Mouse (Mus musculus): ENCODE measurements at regions not wholly inside any gene's neighbourhood (a gene's known extent, or its start where the extent isn't known, plus 50 kb on each side); places are given as distances from the start of the nearest gene placed in this dataset.
"Not testable (repeated sequence)": the region's sequence is repeated elsewhere in the genome, so short reads cannot be mapped to it uniquely, and the experiment has no call there.

DNA sequence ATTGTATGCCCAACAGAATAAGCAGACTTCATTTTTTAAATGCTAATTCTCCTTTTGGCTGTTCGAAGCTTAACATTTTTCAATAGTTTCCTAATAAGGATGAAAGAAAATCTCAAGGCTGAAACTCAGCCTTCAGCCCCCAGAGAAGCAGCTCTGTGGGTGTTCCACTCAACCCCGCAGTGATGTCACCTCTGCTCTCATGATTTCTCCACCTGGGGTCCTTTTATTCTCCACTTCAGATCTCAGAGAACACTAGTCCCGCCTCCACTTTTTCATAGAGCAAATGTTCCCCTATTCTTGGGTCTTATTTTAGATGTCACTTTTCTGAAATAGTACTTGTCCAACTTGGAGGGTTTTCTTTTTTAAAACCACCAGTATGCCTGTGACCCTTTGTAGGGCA is 567.3 kb downstream of the Cntn3 start:
- no peak for DNase-seq (ENCODE audit: extremely low spot score in 1 of 2, low spot score in 1 of 2)

DNA sequence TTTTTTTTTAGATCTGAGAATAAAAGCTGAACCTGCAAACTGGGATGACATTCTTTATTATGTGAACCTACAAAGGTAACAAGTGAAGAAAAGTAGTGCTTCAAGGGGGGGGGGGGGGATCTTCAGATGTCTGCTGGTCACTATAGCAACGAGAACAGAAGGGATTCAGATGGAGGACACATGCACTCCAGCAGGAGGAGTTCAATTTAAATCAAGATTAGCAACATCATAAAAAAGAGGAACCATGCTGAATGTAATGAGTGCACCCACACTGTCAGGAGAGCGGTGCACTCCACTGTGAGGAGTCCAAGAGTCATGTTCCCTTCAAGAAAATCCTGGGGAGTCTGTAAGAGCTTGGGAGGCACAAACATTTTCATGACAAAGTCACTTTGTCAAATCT is 574.7 kb downstream of the Cntn3 start:
- no peak for DNase-seq (ENCODE audit: extremely low spot score in 1 of 2, low spot score in 1 of 2)

DNA sequence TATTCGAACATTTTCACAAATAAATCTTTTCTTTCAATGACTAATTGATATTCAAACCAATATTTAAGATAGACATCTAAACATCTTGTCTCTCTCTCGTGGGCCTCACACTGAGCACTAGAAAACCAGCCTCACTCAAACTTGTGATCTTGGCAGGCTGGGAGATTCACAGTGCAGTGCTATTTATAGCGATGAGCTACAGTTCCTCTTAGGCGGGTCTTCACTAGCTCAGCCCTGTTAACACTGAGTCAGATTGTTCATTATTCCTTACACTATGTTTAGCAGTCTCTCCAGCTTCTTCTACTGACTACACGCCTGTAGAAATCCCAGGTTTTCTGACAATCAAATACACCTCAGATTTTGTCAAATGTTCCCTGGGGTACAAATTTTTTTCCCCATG is 575.3 kb downstream of the Cntn3 start:
- DNase-seq (ENCODE audit: extremely low spot score in 1 of 2, low spot score in 1 of 2) = no peak

DNA sequence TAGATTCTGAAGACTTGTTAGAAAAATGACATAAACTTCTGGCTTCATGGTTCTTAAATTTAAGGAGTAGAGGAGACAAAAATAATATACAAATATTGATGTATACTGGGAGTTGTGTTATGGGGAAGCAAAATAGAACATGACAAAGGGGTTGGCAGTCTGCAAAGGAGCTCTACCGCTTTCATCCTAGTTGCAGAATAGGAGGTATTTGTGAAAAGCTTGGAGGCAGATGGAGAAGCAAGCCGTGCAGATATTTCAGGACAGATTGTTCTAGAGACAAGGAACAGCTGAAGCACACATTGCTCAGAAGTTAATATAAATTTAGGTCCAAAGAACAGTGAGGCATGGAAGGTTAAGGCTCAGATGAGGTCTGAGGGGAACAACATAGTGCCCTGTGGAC is 580.1 kb downstream of the Cntn3 start:
- DNase-seq (ENCODE audit: extremely low spot score in 1 of 2, low spot score in 1 of 2) = no peak

DNA sequence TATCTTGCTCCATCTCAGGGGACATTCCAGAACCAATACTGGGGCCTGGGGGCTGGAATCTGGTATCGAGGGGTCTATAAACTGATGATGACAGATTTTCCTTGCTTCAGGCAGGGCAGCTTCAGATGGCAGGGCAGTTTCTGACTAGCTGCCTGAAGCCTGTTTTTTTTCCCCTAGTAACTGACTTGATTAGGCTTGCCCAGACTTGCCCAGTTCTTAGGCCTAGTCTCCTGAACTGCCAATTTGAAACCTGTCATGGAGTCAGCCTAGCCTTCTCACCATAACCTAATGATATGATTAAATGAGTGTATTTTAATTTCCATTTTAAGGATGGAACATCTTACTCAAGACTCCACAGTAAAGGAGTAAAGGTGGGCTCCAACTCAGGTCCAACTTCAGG is 591.2 kb downstream of the Cntn3 start:
- DNase-seq (ENCODE audit: extremely low spot score in 1 of 2, low spot score in 1 of 2) = no peak

DNA sequence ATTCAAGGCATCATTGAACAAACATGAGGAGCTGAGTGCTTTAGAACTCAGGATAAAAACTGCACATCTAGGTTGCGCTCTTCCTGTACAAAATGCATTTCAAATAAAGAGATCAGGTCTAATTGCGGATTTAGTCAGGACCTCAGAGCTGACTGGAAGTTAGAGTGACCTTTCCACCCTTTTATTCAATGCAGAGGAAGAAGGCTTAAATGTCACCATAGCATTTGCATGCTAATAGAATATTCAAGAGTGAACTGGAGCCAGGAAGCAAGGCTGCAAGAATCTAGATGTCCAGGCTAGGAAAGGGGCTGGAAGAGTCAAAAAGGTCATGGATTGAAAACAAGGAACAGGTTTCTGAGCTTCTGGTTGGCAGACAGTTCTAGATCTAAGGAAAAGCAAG is 593.7 kb downstream of the Cntn3 start:
- DNase-seq (ENCODE audit: extremely low spot score in 1 of 2, low spot score in 1 of 2) = no peak

DNA sequence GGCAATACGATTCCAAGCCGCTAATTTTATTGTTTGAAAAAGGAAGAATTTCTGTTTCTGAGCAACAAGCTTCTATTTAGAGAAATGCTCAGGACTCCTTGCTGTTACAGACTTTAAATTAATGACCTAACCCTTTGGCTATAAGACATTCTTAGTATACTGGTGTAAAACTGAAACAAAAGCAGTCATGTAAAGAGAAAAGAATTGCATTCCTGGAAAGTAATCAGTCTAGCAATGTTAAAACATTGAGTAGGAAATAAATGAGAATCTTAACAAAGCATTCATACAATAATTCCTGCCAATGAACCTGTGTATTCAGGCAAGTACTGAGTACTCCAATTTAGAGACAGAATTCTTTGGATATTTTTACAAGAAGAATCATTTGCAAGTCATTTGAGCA is 587.2 kb upstream of the Pdzrn3 start:
- DNase-seq (ENCODE audit: extremely low spot score in 1 of 2, low spot score in 1 of 2) = no peak

DNA sequence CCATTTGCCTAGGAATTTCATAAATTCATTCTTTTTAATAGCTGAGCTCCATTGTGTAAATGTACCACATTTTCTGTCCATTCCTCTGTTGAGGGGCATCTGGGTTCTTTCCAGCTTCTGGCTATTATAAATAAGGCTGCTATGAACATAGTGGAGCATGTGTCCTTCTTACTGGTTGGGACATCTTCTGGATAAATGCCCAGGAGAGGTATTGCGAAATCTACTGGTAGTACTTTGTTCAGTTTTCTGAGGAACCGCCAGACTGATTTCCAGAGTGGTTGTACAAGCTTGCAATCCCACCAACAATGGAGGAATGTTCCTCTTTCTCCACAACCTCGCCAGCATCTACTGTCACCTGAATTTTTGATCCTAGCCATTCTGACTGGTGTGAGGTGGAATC is 583.8 kb upstream of the Pdzrn3 start:
- not testable (repeated sequence) for DNase-seq (ENCODE audit: extremely low spot score in 1 of 2, low spot score in 1 of 2)

DNA sequence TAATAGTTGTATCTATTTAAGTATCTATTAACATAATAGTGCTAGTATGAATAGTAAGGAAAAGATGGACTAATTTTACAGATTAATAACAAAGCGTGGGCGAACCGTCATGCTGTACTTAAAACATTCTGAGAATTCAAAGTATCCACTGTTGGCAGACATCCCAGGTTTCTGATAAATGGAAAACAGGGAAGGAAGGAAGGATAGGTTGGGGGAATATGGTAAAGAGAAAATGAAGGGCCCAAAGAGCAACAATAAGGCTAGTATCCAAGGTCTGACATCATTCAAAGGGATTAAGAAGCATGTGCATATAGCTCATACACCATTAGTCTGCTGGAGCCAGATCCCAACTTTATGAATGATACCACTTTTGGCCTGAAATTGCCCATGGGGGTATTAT is 572.0 kb upstream of the Pdzrn3 start:
- no peak for DNase-seq (ENCODE audit: extremely low spot score in 1 of 2, low spot score in 1 of 2)

DNA sequence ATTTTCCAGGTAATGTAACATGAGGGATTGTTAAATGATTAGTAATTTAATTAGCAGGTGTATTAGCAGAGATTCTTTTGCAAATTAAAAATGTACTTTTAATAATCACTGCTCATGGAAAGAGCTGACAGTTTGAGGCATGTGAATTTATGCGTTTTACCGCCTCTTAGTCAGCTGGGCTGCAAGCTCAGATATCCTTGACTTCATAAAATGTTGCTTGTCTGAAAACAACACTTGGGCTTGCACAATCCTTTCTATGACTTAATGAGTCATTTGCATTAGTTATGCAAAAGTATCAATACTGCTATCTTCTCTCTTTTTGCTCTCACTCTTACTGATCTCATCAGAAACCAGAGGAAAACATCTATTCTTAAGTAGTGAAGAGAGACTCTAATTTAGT is 571.3 kb upstream of the Pdzrn3 start:
- no peak for DNase-seq (ENCODE audit: extremely low spot score in 1 of 2, low spot score in 1 of 2)

DNA sequence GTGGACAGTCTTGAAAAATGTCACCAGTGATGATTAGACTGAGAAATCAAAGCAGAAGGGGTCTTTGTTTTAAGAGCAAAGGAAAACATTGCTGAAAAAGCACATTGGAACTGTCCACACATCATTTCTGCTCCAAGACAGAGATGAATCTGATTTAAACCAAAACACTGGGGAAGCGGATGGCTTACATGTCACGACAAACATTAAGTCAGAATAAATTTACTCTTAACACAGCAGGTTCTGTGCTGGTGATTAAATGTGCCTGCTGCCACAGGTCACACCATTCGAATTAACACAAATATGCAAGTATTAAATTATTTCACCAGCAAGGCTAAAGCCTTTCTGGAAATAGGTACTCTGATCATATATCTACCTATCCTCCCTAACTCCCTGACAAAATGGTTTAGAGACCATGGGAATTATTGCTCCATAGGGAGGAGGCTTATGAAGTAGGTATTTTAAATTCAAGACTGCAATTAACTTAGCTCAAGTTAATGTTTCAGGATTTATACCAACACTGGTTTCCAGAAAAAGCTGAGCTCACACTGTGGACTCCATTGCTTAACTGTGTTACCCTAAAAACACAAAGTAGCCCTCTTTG is 562.7 kb upstream of the Pdzrn3 start:
- DNase-seq (ENCODE audit: extremely low spot score in 1 of 2, low spot score in 1 of 2) = no peak

DNA sequence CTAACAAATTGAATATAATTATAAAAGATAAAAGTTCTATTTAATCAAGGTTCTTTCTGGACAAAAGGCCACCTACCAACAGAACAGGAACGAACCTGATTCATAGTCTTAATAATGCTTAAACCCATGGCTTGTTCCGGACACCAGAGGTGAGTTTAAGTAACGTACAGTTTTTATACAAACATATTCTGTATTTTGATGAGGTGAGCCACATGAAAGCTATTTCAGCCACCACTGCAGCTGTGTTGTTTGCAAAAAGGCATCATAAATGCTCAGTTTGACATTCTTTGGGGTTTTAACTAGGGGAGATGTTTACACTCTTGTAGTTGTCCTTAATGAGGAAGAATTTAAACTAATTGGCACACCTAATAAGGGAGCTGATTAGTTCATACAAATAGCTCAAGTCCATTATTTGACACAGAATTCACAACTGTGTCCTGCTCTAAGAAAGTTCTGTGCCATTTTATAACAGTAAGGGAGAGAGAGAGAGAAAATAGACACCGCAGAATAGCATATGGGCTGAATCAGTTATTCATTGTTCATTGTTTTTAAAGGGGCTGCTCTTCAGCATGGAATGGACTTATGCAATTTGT is 560.8 kb upstream of the Pdzrn3 start:
- no peak for DNase-seq (ENCODE audit: extremely low spot score in 1 of 2, low spot score in 1 of 2)

DNA sequence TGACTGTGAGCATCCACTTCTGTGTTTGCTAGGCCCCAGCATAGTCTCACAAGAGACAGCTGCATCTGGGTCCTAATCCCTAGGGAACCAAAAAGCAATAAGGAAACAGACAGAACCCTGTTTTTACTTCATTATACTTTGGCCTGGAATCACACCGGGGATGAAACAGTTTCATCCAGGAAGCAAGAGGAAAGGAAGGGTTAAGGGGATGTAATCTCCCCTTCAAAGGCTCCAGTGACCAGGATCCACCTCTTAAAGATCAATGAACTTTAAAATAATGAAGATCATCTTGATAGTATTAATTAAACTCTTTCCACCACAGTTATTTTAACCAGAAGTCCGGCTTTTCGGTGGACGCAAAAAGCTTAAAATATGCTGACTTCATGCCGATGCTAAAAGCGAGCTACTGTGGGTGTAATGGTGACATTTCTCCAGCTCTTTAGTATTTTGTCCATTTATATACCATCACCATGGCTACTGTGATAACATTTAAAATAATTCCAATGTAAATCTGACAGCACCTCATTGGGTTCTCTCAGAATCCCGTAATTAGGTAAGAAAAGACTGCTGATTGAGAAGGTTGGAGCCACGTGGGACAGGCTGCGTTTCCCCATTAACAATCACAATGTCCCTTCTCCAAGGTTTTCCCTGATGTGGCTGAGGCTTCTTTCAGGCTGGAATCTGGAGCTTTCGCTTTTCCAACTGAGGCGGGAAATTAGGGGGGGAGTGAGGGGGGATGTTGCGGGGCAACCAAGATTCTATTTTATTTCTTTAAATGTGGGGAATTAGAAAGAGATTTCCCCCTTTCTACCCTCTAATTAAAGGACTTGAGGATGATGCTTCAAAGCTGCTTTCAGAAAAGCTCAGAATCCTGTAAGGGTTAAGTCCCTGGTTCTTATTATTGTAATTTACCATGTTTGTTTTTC is 560.0 kb upstream of the Pdzrn3 start:
- no peak for DNase-seq (ENCODE audit: extremely low spot score in 1 of 2, low spot score in 1 of 2)

DNA sequence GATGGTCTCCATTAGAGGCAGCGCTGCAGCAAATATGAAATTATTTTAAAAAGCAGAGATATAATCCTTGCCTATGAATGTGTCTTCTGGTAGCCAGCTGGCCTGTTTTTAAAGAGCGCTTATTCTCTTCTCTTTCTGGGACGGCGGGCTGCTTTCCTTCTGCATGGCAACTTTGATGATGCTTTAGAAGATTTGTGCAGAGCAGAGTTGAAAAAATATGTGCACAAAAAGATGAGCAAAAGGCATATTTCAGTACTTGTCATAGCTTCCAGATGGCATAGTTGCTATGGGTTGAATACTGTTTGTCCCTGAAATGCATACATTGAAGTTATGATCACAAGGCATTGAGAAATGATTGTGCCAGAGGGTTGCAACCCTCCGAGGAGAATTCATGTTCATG is 554.1 kb upstream of the Pdzrn3 start:
- DNase-seq (ENCODE audit: extremely low spot score in 1 of 2, low spot score in 1 of 2) = no peak

DNA sequence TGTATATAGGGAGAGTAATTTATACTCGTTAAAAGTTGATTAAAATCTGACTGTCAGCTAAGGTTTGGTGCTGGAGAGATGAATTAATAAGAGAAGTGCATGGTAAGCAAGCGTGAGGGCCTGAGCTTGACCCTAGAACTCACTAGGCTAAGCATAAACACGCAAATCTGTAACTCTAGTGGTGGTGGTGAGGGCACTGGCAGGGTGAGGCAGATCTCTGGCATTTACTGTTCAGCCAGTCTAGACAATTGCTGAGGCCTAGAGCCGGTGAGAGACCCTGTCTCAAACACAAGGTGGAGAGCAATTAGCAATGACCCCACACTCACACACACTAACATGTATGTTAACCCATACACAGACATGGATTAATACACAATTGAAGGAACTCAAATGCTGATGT is 544.0 kb upstream of the Pdzrn3 start:
- DNase-seq (ENCODE audit: extremely low spot score in 1 of 2, low spot score in 1 of 2) = no peak

DNA sequence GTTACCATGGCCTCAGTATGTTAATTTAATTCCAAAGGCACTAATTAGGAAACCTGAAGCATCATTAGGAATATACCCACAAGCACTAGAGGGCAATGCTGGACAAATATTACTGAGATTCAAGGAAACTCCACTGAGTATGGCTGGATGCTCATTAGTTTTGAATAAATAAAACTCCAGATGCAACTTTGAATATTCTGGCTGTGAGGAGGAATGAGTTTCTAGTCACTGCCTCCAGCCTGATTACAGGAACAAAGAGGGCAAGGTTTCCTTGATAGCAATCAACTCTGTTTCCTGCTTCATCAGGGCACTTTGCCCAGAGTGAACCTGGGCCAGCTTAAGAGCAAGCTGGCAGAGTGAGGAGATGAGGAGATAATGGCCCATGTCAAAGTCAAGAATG is 543.5 kb upstream of the Pdzrn3 start:
- DNase-seq (ENCODE audit: extremely low spot score in 1 of 2, low spot score in 1 of 2) = no peak

DNA sequence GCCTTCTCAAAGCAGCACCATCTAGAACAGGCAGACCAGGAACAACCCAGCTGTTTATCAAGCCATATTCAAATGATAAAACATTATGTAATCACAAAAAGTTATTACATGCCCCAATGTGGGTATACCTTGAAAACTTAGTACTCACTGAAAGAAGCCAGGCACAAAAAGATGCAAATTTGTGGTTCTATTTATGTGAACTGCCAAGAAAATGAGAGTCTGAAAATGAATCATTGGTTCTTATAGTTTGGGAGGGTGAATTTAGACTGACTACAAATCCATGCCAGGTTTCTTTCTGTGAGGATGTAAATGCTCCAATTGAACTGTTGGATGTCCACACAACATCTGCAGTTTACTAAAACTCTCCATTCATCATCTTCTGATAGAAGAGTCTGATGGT is 541.2 kb upstream of the Pdzrn3 start:
- no peak for DNase-seq (ENCODE audit: extremely low spot score in 1 of 2, low spot score in 1 of 2)

DNA sequence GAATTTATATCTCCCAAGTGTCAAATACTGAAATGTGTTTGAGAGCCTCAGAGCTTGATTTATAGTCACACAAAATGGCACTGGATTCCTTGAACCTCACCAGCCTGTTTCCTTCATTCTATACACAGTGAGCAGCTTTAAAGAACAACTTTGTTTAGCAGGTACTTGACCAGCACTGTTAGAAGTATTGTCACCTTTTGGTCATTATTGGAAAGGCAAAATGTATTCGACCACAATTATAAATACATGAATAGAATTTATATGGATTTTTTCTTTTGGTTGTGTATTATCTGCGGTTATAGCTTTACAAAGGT is 527.3 kb upstream of the Pdzrn3 start:
- no peak for DNase-seq (ENCODE audit: extremely low spot score in 1 of 2, low spot score in 1 of 2)

DNA sequence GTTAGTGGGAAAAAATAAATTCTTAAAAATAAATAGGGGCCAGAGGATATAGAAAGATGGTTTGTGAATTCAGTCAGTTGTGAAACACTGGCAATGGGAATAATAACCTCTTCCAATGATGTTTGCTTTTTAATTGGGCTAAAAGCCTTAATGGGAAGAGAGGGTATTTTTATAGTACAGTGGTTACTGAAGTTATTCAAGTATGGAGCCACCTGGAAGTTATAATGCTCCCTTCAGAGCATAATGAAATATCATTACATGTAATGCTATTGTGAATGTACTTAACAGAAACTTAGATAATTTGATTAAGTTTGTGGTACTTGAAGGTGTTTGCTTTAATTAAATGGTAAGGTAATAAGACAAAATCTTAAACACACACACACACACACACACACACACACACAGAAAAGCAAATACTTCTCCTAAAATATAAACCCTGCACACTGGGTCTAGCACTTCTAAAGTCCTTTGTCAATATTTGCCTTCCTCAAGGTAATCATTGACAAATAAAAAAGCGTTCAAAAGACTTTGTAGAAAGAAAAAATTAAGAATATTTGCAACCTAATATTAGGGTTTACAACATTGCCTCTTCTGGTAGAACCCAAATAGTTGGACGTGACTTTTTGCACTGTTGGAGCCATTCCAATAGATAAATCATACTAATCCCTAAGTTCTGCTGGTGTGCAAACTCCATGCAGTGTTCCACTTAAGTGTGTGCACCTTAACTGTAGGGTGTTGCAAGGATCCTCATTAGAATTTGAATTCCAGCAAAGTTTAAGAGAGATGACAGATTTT is 526.7 kb upstream of the Pdzrn3 start:
- DNase-seq (ENCODE audit: extremely low spot score in 1 of 2, low spot score in 1 of 2) = no peak

DNA sequence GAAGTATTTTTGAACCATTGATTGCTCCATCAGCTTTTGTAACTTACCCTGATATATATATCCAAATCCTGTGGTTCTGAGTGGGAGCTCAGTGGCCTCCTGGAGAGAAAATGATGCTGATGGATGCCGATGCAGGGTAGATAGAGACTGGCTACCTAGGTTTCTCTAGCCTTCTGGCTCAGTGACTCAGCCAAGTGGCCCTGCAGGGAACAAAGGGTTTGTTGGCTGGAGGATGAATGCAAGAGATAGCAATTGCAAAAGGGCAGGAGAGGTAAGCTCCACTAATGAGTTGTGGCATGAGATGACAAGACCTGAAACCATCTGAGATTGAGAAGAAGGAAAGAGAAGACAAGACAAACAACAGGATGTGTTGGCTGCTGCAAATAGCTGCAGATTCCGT is 524.6 kb upstream of the Pdzrn3 start:
- no peak for DNase-seq (ENCODE audit: extremely low spot score in 1 of 2, low spot score in 1 of 2)

DNA sequence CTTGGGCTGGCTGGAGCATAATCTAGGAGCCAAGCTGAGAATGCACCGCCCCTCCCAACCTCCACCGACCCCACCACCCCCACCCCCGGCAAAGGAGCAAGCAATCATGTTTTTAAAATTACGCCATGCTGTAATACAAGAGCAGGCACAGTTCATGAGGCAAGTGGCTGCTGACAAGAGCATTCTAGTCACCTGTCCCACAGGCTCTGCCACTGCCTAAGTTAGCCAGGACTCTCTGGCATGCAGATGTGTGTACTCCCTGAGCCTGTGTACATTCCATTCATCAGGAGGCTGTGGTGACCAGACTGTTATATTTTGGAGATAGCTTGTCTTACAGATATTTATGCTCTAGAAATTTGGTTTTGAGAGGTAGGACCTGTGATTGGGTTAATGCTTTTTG is 520.8 kb upstream of the Pdzrn3 start:
- DNase-seq (ENCODE audit: extremely low spot score in 1 of 2, low spot score in 1 of 2) = no peak

Data from layer of hippocampus, postnatal 25 days (tissue).